Mouse (Mus musculus): Measurements from ENCODE around the gene Npy5r. TPM values are rescaled to one million over a fixed set of nuclear protein-coding genes. Genes with fewer than 3 reads are reported as not detected.

Npy5r gene
- polyA plus RNA-seq (2015; fragmentation: Nextera tagmentation; extraction: Ambion mirVana), result 1.9 and 2.1 TPM in 2 replicates

DNA sequence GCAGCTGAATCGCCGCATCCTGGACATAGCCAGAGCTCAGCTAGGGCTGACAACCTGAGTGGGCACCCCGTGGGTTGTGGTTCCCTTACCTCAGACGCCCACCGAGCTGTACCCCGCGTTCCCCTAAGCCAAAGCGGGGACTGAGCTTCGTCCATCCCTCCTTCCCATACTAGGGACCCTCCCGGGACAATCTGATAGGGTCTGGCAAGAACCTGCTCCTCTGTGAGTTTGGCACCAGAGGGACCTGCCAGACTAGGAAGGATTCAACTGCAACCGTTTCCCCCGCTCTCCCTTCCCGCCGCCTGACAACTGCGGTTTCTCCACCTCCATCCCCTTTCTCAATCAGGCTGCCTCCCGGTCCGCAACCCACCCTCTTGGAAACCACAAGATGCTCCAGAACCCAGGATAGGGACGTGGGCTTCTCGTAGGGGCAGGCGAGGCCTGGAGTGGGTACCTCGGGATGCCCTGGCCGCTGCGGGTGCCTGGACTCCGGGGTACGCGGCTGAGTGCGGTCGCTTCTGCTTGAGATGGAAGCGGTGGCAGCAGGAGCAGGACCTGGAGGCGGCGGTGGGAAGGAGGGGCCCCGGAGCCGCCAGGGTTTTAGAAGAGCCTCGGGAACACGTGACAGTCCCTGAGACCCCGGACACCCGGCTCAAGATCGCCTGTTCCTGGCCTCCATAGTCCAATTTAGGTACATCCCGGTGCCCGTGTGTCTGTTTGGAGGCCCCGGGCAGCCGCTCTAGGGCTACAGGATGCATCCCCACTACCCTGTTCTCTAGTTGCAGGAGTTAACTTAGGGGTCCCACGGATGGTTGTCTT, at the start of gene Npy5r:
Gene Npy5r (minus strand): TSS at position 618 of the 819 bp plus-strand sequence.
- Histone ChIP-seq H3K9ac (peak within 1 kb of the TSS; percentile 69), H3K36me3 (no peaks in the 10 kb centered on the region), H3K9me3 (no peaks in the 10 kb centered on the region), H3K27ac (replicated peaks) (no peak within 1 kb of the TSS), H3K27me3 (no peaks in the 10 kb centered on the region), H3K4me2 (peak within 1 kb of the TSS; percentile 88), H3K4me3 (peak within 1 kb of the TSS; percentile 56), H3K4me1 (replicated peaks) (peaks cover 10% of the 10 kb centered on the region)
- WGBS, result 2% methylated on average over 43 of the region's 43 CpGs
- ATAC-seq (ENCODE audit: low FRiP score, low read depth), result peak; percentile 86

DNA sequence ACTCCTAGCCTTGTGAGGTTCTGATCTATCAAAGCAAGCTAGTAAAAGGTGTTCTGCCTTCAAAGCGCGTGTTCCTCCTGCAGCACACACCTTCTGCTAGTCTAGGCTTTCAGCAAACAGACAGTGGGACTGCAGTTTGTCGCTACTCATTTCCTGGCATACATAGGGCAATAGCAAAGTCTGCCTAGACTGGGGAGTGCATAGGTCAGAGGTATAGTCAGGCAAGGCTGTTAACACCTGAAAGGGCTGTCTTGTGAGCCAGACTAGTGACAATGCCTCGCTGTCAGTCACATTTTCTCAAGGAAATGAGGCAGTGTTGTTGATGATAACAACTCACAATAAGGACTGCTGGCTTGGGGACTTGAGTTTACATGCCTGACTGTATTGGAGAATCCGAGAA, 44.0 kb upstream of the Npy5r start:
- Histone ChIP-seq H3K27ac (replicated peaks) (no peak overlapping the region), H3K9me3 (no peaks in the 10 kb centered on the region), H3K27me3 (no peaks in the 10 kb centered on the region), H3K4me2 (no peak overlapping the region), H3K9ac (no peak overlapping the region), H3K4me3 (no peak overlapping the region), H3K36me3 (no peaks in the 10 kb centered on the region), H3K4me1 (replicated peaks) (no peaks in the 10 kb centered on the region)
- 43% methylated on average over 5 of the region's 5 CpGs for WGBS
- no peak for ATAC-seq (ENCODE audit: low FRiP score, low read depth)

DNA sequence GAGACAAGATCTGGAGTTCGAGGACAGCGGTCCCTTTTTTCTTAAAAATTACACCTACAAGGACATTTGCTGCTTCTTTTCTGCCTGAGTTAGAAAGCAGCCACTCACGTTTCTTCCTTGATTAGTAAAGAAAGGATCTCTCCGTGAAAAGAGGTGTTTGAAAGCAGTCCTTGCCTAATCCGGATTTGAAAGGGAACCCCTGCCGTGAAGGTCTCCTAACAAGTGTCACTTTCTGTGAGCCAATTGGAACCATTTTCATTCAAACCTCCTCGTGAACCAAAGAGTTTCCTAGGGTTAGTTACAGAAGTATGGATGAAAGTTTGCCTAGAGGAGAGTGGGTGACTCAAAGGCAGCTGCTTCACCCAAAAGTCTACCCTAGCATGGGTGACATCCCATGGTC, 41.5 kb upstream of the Npy5r start:
- no peak for ATAC-seq (ENCODE audit: low FRiP score, low read depth)
- Histone ChIP-seq H3K27ac (replicated peaks) (no peak overlapping the region), H3K9ac (no peak overlapping the region)

DNA sequence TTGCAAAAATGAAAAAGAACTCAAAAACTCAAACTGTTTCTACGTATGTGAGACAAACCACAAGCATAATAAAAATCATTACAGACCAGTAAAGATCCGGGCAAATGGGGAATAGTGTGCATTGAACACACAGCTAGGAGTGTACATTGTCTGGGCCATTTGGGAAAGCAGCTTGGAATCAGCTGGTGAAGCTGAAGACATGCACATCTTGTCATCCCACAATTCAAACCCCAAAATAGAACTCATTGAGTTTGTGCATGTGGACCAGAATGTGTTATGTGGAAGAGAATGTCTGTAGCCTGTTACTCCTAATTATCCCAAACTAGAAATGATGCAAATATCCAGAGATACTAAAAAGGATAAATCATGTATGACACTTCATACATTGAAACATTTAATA, 34.9 kb upstream of the Npy5r start:
- no peak for ATAC-seq (ENCODE audit: low FRiP score, low read depth)
- no peaks in the 10 kb centered on the region for H3K36me3 ChIP-seq
- no peak overlapping the region for H3K4me2 ChIP-seq
- no peaks in the 10 kb centered on the region for H3K4me1 ChIP-seq (replicated peaks)
- H3K4me3 ChIP-seq, result no peak overlapping the region
- WGBS, result 92% methylated on average over 2 of the region's 2 CpGs
- H3K27me3 ChIP-seq, result no peaks in the 10 kb centered on the region
- H3K9me3 ChIP-seq, result no peaks in the 10 kb centered on the region
- H3K27ac ChIP-seq (replicated peaks), result no peak overlapping the region
- no peak overlapping the region for H3K9ac ChIP-seq

More for the DNA sequence above, 41.5 kb upstream of the Npy5r start:
- Histone ChIP-seq H3K4me2 (no peak overlapping the region), H3K36me3 (no peaks in the 10 kb centered on the region), H3K9me3 (no peaks in the 10 kb centered on the region), H3K27me3 (no peaks in the 10 kb centered on the region), H3K4me3 (no peak overlapping the region), H3K4me1 (replicated peaks) (no peaks in the 10 kb centered on the region)
- WGBS, result 23% methylated on average over 7 of the region's 7 CpGs

DNA sequence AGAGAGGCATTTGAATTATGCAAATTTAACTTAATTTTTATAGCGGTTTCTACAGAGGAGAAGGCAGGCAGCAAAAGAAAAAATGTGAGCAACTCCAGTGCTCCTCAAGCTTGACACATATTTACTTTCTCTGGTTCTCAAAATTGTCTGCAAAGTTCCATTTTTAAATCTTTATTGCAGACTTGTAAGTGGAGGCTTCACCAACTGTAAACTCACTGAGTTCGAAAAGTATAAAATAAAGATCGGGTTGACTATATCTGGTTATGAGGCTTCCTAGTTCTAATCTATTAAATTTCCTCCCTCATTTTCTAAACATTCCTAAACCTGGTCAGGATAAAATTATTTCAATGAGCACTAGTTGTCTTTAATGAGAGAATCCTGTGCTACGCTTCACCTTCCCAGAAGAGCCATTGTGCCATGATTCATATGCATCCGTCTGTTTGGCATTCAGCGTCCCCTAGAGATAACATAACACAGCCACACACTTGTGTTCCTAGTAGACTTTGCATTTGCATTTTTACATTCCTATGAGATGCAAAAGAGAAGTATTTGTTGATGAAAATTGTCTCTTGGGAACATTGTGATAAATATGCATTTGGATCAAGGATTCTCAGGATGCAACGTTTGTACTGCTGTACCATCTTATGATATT, 26.5 kb upstream of the Npy5r start:
- Histone ChIP-seq H3K27ac (replicated peaks) (no peak overlapping the region), H3K27me3 (no peaks in the 10 kb centered on the region), H3K4me3 (no peak overlapping the region), H3K9me3 (no peaks in the 10 kb centered on the region), H3K9ac (no peak overlapping the region), H3K36me3 (no peaks in the 10 kb centered on the region), H3K4me1 (replicated peaks) (no peaks in the 10 kb centered on the region), H3K4me2 (no peak overlapping the region)
- no peak for ATAC-seq (ENCODE audit: low FRiP score, low read depth)
- 79% methylated on average over 7 of the region's 7 CpGs for WGBS

DNA sequence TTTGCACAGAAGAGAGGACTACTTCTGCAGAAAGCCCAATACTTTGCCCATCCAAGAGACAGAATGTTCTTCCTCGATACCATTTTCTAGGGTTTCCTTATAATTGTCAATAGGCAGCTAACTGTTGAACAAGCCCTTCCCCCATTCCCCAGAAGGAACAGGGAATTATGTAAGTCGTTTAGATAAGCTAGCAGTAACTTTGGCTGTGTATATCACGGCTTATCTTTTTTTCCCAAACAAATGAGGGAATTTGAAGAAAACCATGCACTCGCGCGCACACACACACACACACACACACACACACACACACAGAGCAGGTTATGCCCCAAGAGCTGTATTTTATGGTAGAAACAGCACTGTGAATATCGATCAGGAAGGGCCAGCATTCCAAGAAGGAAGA, 10.9 kb upstream of the Npy5r start:
- Histone ChIP-seq H3K9me3 (no peaks in the 10 kb centered on the region), H3K4me3 (peak overlapping the region; percentile 45), H3K36me3 (no peaks in the 10 kb centered on the region), H3K27ac (replicated peaks) (no peak overlapping the region), H3K4me2 (peak overlapping the region; percentile 75), H3K9ac (no peak overlapping the region), H3K4me1 (replicated peaks) (peaks cover 14% of the 10 kb centered on the region), H3K27me3 (0 out of 2 replicates have a peak, but pooled peaks cover 7% of the 10 kb centered on the region)
- WGBS, result 77% methylated on average over 7 of the region's 7 CpGs
- ATAC-seq (ENCODE audit: low FRiP score, low read depth), result no peak

DNA sequence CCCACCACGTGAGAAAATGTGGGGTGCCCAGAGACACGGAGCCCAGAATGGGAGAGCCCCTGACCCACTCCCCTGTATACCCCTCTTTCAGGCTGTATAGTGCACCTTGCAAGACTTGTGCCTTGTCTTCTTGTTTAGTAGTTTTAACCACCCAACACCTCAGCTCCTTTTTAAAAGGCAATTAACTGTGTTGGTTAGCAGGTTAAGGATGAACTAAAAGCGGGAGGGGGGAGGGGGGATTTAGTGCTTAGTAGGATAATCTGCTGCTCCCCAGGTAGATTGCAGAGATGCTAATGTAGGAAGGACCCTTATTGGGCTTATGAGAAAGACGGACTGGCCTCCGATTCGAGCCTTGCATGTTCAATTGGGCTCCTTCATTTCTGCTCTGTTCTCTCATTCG, 10.1 kb upstream of the Npy5r start:
- no peak overlapping the region for H3K27ac ChIP-seq (replicated peaks)
- peak overlapping the region; percentile 75 for H3K4me2 ChIP-seq
- 0 out of 2 replicates have a peak, but pooled peaks cover 7% of the 10 kb centered on the region for H3K27me3 ChIP-seq
- ATAC-seq (ENCODE audit: low FRiP score, low read depth), result no peak
- peak overlapping the region; percentile 45 for H3K4me3 ChIP-seq
- no peaks in the 10 kb centered on the region for H3K36me3 ChIP-seq
- H3K4me1 ChIP-seq (replicated peaks), result peaks cover 14% of the 10 kb centered on the region
- H3K9me3 ChIP-seq, result no peaks in the 10 kb centered on the region
- peak overlapping the region; percentile 44; the same call in 1 of the 2 replicates for H3K9ac ChIP-seq
- WGBS, result 6% methylated on average over 7 of the region's 7 CpGs

DNA sequence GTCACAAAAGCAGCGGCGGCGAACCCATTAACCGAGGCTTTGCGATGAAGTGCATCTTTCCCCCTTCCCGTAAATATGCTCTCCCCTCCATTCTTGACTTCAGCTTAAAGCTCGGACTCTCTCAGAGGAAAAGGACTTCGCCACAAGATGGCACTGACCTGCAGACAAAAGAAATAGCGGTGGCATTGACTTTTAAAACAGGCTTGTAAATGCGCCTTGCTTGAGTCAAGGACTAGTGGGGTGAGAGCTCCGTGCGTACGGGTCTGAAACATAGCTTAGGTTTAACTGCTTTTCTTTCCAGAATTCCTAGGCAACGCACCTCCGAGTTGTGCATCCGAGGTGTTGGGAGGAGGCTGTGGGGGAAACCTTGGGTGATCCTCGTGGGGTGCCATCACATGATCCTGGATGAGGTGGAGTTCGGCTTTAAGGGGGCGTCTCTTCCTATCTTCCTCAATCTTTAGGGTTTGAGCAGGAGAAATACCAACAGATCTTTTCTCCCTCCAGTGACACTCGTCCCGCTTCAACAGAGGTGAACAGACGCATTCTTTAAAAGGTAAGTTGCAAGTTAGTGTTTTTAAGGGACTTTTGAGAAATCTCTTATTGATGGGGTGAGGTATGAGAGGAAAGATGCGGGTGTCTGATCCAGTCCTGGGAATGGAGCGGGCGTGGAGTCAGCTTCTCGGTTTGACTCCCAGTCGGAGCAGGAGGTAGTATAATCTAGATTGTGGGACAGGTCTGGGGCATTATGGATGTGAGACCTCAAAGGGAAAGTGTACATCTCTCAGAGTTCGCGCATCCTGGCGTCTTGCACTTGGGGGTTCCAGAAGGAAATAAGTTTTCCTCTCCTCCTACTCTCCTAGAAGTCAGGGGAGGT, 9.3 kb upstream of the Npy5r start, which contains the start of gene Npy1r:
Gene Npy1r (plus strand): TSS at position 223 of the 874 bp plus-strand sequence.
- Histone ChIP-seq H3K27me3 (0 out of 2 replicates have a peak, but pooled peaks cover 7% of the 10 kb centered on the region), H3K9me3 (no peaks in the 10 kb centered on the region), H3K27ac (replicated peaks) (no peak within 1 kb of the TSS), H3K36me3 (no peaks in the 10 kb centered on the region), H3K9ac (peak within 1 kb of the TSS; percentile 44), H3K4me3 (peak within 1 kb of the TSS; percentile 45), H3K4me2 (peak within 1 kb of the TSS; percentile 75), H3K4me1 (replicated peaks) (peaks cover 14% of the 10 kb centered on the region)
- peak; percentile 89 for ATAC-seq (ENCODE audit: low FRiP score, low read depth)
- under 1% methylated on average over 30 of the region's 30 CpGs for WGBS

DNA sequence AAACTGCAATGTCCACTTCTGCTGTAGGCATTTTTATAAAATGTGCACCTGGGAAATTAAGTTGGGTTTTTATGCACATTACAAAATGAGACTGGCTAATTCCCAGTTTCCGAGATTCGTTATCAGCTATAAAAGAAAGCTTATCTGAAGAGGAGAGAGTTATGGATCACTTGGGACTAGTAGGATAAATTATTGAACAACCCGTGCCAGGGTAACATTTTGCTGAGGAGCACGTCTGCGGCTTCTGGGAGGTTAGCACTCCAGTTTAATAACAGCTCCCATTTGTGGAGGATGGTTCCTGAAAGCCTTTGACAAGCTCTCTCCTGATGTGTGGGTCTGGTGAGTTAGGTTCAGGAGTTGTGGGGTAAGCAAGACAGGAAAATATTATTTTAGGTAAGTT, 2.5 kb upstream of the Npy5r start:
- Histone ChIP-seq H3K9ac (no peak overlapping the region), H3K4me3 (no peak overlapping the region), H3K27ac (replicated peaks) (no peak overlapping the region), H3K4me2 (no peak overlapping the region), H3K4me1 (replicated peaks) (peaks cover 10% of the 10 kb centered on the region), H3K27me3 (no peaks in the 10 kb centered on the region), H3K36me3 (no peaks in the 10 kb centered on the region), H3K9me3 (no peaks in the 10 kb centered on the region)
- ATAC-seq (ENCODE audit: low FRiP score, low read depth), result no peak
- WGBS, result 58% methylated on average over 5 of the region's 5 CpGs

DNA sequence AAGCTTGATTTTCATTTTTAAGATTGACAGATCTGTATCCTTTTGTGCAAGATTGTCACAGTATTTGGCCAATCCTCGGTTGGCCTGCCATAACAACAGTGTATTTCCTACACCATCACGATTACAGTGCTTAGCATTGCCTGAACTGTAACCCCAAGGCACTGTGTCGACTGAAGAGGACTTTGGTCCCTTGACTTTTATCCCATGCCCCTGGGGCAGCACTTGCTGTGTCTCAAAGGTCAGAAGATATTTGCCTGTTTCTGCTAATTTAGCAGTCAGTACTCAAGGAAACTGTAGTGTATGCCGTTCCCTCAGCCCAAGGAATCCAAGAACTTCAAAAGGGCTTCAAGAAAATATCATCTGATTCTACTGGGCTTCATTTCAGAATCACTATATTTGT, 871 bp upstream of the Npy5r start:
- Histone ChIP-seq H3K27me3 (no peaks in the 10 kb centered on the region), H3K27ac (replicated peaks) (no peak overlapping the region), H3K9ac (no peak overlapping the region), H3K36me3 (no peaks in the 10 kb centered on the region), H3K4me1 (replicated peaks) (peaks cover 10% of the 10 kb centered on the region), H3K4me2 (peak overlapping the region; percentile 88; the same call in 1 of the 2 replicates), H3K4me3 (no peak overlapping the region), H3K9me3 (no peaks in the 10 kb centered on the region)
- ATAC-seq (ENCODE audit: low FRiP score, low read depth), result no peak
- 49% methylated on average over 4 of the region's 4 CpGs for WGBS

DNA sequence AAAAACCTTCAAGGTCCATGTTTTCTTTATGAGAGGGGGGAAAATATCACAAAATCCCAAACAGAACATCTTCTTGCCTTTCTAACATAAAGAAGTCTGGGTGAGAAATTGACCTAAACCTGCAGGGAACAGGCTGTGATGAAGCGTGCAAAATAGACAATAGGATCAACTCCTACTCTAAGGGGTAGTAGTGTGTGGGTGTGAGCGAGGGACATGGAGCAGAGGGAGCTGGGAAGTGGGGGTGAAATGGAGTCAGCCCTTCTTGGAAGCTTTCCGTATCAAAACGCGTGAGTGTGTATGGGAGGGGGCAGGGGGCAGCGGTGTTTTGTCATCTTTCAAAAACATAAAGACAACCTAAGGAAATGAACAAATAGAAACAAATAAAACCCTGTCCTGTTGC, 467 bp upstream of the Npy5r start:
- peak overlapping the region; percentile 56 for H3K4me3 ChIP-seq
- no peaks in the 10 kb centered on the region for H3K9me3 ChIP-seq
- 34% methylated on average over 6 of the region's 6 CpGs for WGBS
- H3K4me1 ChIP-seq (replicated peaks), result peaks cover 10% of the 10 kb centered on the region
- ATAC-seq (ENCODE audit: low FRiP score, low read depth), result no peak
- H3K9ac ChIP-seq, result peak overlapping the region; percentile 69; the same call in 1 of the 2 replicates
- peak overlapping the region; percentile 88 for H3K4me2 ChIP-seq
- no peak overlapping the region for H3K27ac ChIP-seq (replicated peaks)
- no peaks in the 10 kb centered on the region for H3K27me3 ChIP-seq
- H3K36me3 ChIP-seq, result no peaks in the 10 kb centered on the region
